ENCODE assay signal across 8 mouse cellular contexts in the genomic region with DNA sequence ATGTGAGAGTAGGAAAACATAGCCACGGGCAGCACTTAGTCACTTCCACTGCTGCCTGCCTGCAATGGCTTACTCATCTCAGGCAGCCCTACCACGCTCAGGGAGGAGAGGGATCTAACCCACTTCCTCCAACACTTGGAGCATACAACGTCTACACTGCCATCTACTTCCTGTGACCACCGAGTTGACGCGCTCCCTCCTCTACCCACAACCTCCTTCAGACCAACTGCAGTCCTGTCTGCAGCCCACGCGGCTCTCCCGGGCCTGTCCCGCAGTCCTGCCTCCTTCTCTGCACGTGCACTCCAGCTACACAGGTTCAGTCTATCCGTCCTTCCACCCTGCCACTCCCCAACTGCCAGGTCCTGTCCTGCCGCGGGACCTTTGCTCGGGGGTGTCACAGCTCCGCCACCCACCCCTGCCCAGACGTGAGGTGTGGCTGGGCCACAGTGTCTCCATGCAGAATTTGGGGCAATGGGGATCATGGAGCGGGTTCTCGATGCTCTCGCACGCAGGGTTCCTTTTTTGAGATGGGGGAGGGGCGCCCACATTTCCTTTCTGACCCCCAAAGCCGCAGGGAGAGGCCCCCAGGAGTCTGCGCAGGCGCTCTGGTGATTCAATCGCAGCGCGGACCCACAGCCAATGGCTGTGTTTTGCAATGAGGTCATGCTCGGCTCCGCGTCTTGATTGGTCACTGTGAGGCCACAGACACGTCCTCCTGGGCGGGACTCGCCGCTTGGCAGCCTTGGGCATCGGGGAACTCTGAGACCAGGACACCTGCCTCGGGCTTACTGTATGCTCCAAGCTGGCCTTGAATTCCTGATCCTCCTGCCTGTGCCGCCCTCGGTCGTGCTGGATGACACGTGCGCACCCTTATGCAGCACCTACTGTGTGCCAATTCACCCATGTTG. TPM values are rescaled to one million over a fixed set of nuclear protein-coding genes. Genes with fewer than 3 reads are reported as not detected.
A peak's percentile ranks its signal among the peaks of the same experiment; 100 is the strongest.
DNase-seq lines count a peak whose midpoint lies in the region; ATAC-seq and TF ChIP-seq lines count a peak whose summit lies in the region.

No protein-coding gene starts in this region.

- ATAC-seq in embryonic facial prominence, embryonic 14.5 days (ENCODE audit: low read depth): peak; percentile 97
- ATAC-seq in limb, embryonic 13.5 days (ENCODE audit: low FRiP score, low read depth): peak; percentile 96
- ATAC-seq in midbrain, embryonic 16.5 days: peak; percentile 96

- H3K79me2 ChIP-seq in heart, adult 2 months (replicated peaks; ENCODE audit: control insufficient read depth, insufficient read depth, low read length): no peaks in the 10 kb centered on the region

- no peaks in the 10 kb centered on the region for H3K36me3 ChIP-seq in embryonic facial prominence, embryonic 14.5 days (ENCODE audit: control insufficient read depth, insufficient read depth, low read length)
- H3K36me3 ChIP-seq in heart, adult 2 months (ENCODE audit: control insufficient read depth, insufficient read depth, low read length): no peaks in the 10 kb centered on the region
- H3K36me3 ChIP-seq in limb, embryonic 13.5 days: no peaks in the 10 kb centered on the region
- H3K36me3 ChIP-seq in midbrain, embryonic 16.5 days (ENCODE audit: control insufficient read depth, insufficient read depth, low read length): no peaks in the 10 kb centered on the region

- peak overlapping the region; percentile 98 for H3K4me2 ChIP-seq in embryonic facial prominence, embryonic 14.5 days (ENCODE audit: low read depth, low read length)
- peak overlapping the region; percentile 91 for H3K4me2 ChIP-seq in limb, embryonic 13.5 days (replicated peaks)
- H3K4me2 ChIP-seq in midbrain, embryonic 16.5 days (ENCODE audit: low read length): peak overlapping the region; percentile 99

- H3K27me3 ChIP-seq in embryonic facial prominence, embryonic 14.5 days (replicated peaks; ENCODE audit: control insufficient read depth, insufficient read depth, low read length): peaks cover 38% of the 10 kb centered on the region
- H3K27me3 ChIP-seq in heart, adult 2 months (ENCODE audit: control insufficient read depth, insufficient read depth, low read length): peaks cover 16% of the 10 kb centered on the region
- H3K27me3 ChIP-seq in limb, embryonic 13.5 days: peaks cover 44% of the 10 kb centered on the region
- peaks cover 24% of the 10 kb centered on the region for H3K27me3 ChIP-seq in midbrain, embryonic 16.5 days (ENCODE audit: control insufficient read depth, insufficient read depth, low read depth, low read length)

- H3K4me1 ChIP-seq in embryonic facial prominence, embryonic 14.5 days (ENCODE audit: control insufficient read depth, insufficient read depth, low read length): peaks cover 5% of the 10 kb centered on the region
- peaks cover 3% of the 10 kb centered on the region; the same call in 1 of the 2 replicates for H3K4me1 ChIP-seq in heart, adult 2 months (ENCODE audit: control insufficient read depth, insufficient read depth, low read length)
- peaks cover 19% of the 10 kb centered on the region; the same call in 1 of the 2 replicates for H3K4me1 ChIP-seq in limb, embryonic 13.5 days
- H3K4me1 ChIP-seq in midbrain, embryonic 16.5 days (ENCODE audit: control insufficient read depth, insufficient read depth, low read length): peaks cover 16% of the 10 kb centered on the region

- H3K27ac ChIP-seq in embryonic facial prominence, embryonic 14.5 days (replicated peaks; ENCODE audit: low read depth, low read length): peak overlapping the region; percentile 93
- peak overlapping the region; percentile 84 for H3K27ac ChIP-seq in heart, adult 2 months
- H3K27ac ChIP-seq in limb, embryonic 13.5 days: peak overlapping the region; percentile 90
- peak overlapping the region; percentile 99 for H3K27ac ChIP-seq in midbrain, embryonic 16.5 days (ENCODE audit: low read length)

- no peak for TF ChIP-seq EP300 in heart, adult 2 months (IDR thresholded peaks at IDR 0.05; ENCODE audit: insufficient read depth, low read depth, low read length)

- H3K9ac ChIP-seq in embryonic facial prominence, embryonic 14.5 days (ENCODE audit: low read depth, low read length): peak overlapping the region; percentile 87
- H3K9ac ChIP-seq in heart, adult 2 months (ENCODE audit: low read depth, low read length): peak overlapping the region; percentile 81
- peak overlapping the region; percentile 77 for H3K9ac ChIP-seq in limb, embryonic 13.5 days
- H3K9ac ChIP-seq in midbrain, embryonic 16.5 days (ENCODE audit: low read depth, low read length): peak overlapping the region; percentile 96

- H3K9me3 ChIP-seq in embryonic facial prominence, embryonic 14.5 days (ENCODE audit: control insufficient read depth, low read length): peaks cover 9% of the 10 kb centered on the region
- peaks cover 8% of the 10 kb centered on the region for H3K9me3 ChIP-seq in limb, embryonic 13.5 days
- no peaks in the 10 kb centered on the region for H3K9me3 ChIP-seq in midbrain, embryonic 16.5 days (replicated peaks; ENCODE audit: control insufficient read depth, low read length, poor library complexity, severe bottlenecking)

- TF ChIP-seq POLR2A in heart, adult 2 months (IDR thresholded peaks at IDR 0.05; ENCODE audit: insufficient read depth, low read depth, low read length): no peak

- H3K4me3 ChIP-seq in embryonic facial prominence, embryonic 14.5 days (ENCODE audit: low read depth, low read length): peak overlapping the region; percentile 63
- peak overlapping the region; percentile 66 for H3K4me3 ChIP-seq in heart, adult 2 months
- H3K4me3 ChIP-seq in limb, embryonic 13.5 days: peak overlapping the region; percentile 66
- peak overlapping the region; percentile 64 for H3K4me3 ChIP-seq in midbrain, embryonic 16.5 days (ENCODE audit: low read depth, low read length)

- intact Hi-C loops in heart, adult 2 months (cut with DNase I): no loop called here

- TF ChIP-seq CTCF in heart, adult 2 months (IDR thresholded peaks at IDR 0.05): no peak

- DNase-seq in 3T3-L1 (ENCODE audit: low read depth, low spot score): peak; percentile 98
- DNase-seq in adrenal gland, postnatal 4 days (ENCODE audit: low spot score in 2 of 2): peak; percentile 77 to 84
- peak; percentile 99 for DNase-seq in embryonic facial prominence, embryonic 14.5 days (ENCODE audit: low spot score)
- DNase-seq in heart, adult 2 months: peak; percentile 90 to 95
- DNase-seq in kidney, adult 8-10 months: peak; percentile 94
- DNase-seq in spleen, postnatal 10 days (ENCODE audit: low spot score in 2 of 2): peak; percentile 64 to 87

- under 1% methylated on average over 34 of the region's 42 CpGs for WGBS in embryonic facial prominence, embryonic 14.5 days
- WGBS in heart, adult 2 months: under 1% methylated on average over 42 of the region's 42 CpGs
- WGBS in limb, embryonic 13.5 days: 0% methylated on average over 42 of the region's 42 CpGs
- WGBS in midbrain, embryonic 16.5 days: under 1% methylated on average over 42 of the region's 42 CpGs

RNA-seq across cellular contexts. Expression of gene Znrf4, which starts 4.8 kb away (rescaled TPM):
- total RNA-seq in adrenal gland, postnatal 4 days (2021): not detected
- not detected in 2 replicates for polyA plus RNA-seq in embryonic facial prominence, embryonic 14.5 days (2014; fragmentation: Nextera tagmentation; extraction: Ambion mirVana)
- total RNA-seq in heart, adult 2 months (2021): not detected
- polyA plus RNA-seq in heart, adult 2 months (2012; rRNA removed): 0.29 and 0.64 TPM in 2 replicates
- polyA plus RNA-seq in limb, embryonic 13.5 days (2015; fragmentation: Nextera tagmentation; extraction: Ambion mirVana): not detected in 2 replicates
- polyA plus RNA-seq in midbrain, embryonic 16.5 days (2015; fragmentation: Nextera tagmentation; extraction: Ambion mirVana): not detected in 2 replicates

RNA-seq across cellular contexts. Expression of gene Ptprs, which starts 31.1 kb away (rescaled TPM):
- 100 to 1,000 TPM; 176 to 208 TPM for total RNA-seq in adrenal gland, postnatal 4 days (2021)
- polyA plus RNA-seq in embryonic facial prominence, embryonic 14.5 days (2014; fragmentation: Nextera tagmentation; extraction: Ambion mirVana): 104 and 116 TPM in 2 replicates
- 10 to 100 TPM; 41.7 to 47.5 TPM for total RNA-seq in heart, adult 2 months (2021)
- 86.8 and 91.1 TPM in 2 replicates for polyA plus RNA-seq in heart, adult 2 months (2012; rRNA removed)
- 100 and 106 TPM in 2 replicates for polyA plus RNA-seq in limb, embryonic 13.5 days (2015; fragmentation: Nextera tagmentation; extraction: Ambion mirVana)
- polyA plus RNA-seq in midbrain, embryonic 16.5 days (2015; fragmentation: Nextera tagmentation; extraction: Ambion mirVana): 293 and 299 TPM in 2 replicates

RNA-seq across cellular contexts. Expression of gene Gm20219, which starts 46.8 kb away (rescaled TPM):
- 1 to 10 TPM; 1.4 to 1.9 TPM for total RNA-seq in adrenal gland, postnatal 4 days (2021)
- polyA plus RNA-seq in embryonic facial prominence, embryonic 14.5 days (2014; fragmentation: Nextera tagmentation; extraction: Ambion mirVana): 3.9 and 4.2 TPM in 2 replicates
- total RNA-seq in heart, adult 2 months (2021): under 1 TPM; 0.34 to 0.39 TPM
- polyA plus RNA-seq in heart, adult 2 months (2012; rRNA removed): 1.00 and 1.7 TPM in 2 replicates
- polyA plus RNA-seq in limb, embryonic 13.5 days (2015; fragmentation: Nextera tagmentation; extraction: Ambion mirVana): 2.5 and 2.6 TPM in 2 replicates
- 0.95 and 1.3 TPM in 2 replicates for polyA plus RNA-seq in midbrain, embryonic 16.5 days (2015; fragmentation: Nextera tagmentation; extraction: Ambion mirVana)

Comparison
In these comparisons a context has a peak if more than half of its experiments do, and no peak if none do; other contexts are left out.
1. Peak in every context shown above with its lines: DNase-seq, ATAC-seq, H3K4me3 ChIP-seq and H3K27ac ChIP-seq.